Mouse (Mus musculus) naive thymus-derived CD4-positive, alpha-beta T cell, adult 2 months (primary cell): Measurements from ENCODE around the gene Snx7.

Experiments
- DNase-seq: peaks from one replicate; pipeline ENCODE4 v3.0.0-alpha.2; 2011; ENCODE audit warnings: low read depth

Gene Snx7

DNA sequence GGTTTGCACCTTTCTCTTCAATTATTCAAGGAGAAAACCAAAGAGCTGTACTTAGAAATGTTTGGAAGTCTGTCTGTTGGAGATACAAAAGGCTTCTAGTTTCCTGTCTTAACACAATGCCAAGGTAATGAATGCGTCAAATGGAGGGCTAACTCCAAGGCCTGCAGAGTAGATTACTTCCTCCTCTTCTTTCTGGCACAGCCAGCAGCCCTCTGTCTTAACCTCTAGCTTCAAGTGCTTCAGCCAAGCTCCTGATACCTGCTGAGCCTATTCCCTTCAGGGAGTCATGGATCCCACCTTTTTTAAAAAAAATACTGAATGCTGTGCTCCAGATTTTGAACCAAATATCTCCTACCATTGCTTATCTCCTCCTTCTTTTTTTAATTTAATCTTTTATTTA lies 51.1 kb downstream of the Snx7 start:
- DNase-seq: no peak

DNA sequence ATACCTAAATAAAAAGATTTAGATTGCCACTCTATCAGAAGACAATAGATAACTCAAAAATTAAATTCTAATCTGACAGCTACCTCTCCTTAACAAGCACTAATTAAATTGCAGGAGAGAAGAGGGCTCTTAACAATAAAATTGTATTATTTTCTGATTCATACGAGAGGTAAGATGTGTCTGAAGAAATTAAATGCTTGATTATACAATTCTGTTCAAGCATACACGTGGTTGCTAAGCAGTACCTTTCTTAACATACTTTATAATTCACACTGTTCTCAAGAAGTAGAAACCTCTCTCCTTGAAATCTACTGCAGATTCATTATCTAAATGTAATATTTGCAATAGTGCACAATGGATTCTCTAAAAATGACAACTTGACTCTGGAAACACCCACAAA lies 54.5 kb downstream of the Snx7 start:
- DNase-seq: no peak

DNA sequence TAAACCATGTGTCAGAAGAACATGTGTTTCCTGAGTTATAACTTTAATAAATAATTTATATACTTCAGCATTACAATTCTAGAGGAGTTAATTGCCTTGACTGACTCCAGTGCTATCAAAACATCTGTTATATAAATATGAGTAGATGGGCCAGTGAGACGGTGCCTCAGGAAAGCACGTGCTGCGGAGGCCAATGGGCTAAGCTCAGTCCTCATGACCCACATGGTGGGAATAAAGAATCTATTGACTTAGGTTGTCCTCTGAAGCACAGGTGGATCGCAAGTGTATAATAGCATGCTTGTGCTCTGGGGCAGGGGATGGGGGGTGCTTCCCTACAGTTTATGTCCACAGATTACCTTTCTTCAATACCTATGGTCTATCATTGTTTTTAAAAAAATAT lies 56.6 kb downstream of the Snx7 start:
- DNase-seq: no peak

DNA sequence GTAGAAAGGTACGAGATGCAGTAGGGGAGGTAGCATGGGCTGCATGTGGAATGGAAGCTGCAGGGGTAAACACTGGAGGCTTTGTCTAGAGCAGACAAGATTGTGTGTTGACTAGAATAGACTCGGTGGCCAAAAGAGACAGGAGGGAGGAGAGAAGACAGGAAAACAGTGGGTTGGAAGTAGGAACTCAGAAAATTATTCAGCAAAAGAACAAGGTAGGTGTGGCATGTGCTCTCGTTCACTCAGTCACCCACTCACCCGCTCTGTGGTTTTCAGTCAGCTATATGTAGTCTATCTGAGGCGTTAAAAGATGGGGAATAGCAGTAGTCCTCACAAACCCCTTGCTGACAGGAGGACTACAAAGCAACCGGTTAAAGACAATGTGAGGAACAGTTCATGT lies 63.0 kb downstream of the Snx7 start:
- no peak for DNase-seq

DNA sequence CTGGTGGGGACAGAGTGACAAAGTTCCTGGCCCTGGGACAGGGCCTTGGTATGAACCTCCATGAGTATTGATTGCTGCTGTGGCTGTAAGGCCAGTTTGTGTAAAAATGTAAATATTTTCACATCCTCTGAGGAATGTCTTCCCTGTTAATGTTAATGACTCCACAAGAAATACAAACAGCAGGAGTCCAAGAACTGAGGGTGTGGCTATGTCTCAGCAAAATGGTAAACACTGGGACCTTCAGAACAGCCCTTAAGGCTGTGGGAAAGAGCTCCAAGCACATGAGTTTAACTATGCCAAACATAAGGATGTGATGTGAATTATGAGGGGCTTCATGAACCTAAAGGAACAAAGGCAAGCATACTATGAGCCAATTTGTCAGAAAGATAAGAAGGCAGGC lies 74.2 kb downstream of the Snx7 start:
- DNase-seq: no peak

DNA sequence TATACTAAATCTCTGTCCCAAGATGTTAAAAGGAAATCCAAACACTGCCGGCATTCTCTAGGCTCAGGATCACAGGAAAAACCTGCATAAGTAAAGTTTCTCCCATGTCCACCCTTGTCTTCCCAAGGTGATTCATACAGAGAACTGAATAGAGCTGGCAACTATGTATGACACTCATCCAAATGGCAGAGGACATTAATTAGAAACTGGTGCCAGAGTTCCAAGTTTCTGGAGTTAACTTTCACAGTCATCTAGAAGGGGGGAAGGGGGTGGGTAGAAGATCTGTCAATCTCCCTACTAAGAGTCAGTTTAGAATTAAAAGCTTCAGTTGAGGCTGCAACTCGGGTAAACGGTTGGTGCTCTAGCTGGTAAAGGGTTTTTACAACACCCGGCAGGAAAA lies 76.8 kb downstream of the Snx7 start:
- no peak for DNase-seq

DNA sequence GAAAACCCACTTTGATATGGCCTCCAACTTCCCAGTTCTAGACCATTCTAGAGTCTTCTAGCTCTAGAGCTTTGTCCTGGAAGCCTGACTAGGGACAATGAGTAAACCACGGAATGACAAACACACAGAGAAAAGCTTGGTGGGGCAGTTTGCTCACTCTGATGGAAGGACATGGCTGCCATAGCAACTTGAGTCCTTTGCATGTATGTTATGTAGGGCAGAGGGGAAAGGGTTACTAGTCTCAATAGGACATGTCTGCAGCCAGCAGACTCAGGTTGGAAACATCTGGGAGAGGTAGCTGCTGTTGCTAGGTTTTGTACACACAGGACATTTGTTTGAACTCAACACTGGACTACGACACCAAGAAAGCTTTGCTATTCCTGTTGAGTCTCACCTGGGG lies 77.5 kb downstream of the Snx7 start:
- no peak for DNase-seq

DNA sequence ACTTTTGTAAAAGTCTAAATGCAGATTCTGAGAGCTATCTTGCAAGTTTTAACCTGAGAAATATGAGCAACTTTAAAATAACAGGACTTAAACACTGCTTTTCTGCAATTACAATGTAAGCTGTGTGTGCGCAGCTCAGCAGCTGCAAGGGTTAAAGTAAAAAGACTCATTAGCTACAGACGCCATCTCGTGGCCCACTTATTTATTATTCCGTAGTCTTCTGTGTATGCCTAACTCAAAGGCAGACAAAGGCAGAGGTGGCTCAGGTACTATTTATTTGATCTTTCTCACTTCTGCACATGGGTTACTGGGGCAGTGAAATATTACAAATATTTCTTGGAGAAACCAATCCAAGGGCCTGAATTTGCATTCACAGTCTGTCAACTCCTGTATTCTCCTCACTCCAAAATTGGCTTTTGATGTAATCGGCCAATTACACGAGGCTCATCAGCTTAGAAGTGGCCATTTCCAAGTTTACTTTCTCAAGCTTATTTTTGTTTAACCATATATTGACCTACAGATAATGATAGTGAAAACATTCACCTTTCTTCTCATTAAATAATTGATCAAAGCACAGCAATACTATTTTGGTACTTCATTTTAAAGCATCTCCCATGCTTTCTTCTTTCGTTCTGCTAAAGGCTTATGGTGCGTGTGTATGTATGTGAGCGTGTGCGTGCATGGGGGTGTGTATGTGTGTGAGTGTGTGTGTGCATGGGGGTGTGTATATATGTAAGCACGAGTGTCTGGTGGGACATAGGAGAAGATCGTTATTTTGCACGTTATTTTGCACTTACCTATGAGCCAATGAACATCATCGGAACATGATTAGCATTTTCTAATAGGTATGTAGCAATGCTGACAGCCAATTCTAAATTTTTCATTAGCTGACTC lies 79.7 kb downstream of the Snx7 start:
- DNase-seq: no peak

DNA sequence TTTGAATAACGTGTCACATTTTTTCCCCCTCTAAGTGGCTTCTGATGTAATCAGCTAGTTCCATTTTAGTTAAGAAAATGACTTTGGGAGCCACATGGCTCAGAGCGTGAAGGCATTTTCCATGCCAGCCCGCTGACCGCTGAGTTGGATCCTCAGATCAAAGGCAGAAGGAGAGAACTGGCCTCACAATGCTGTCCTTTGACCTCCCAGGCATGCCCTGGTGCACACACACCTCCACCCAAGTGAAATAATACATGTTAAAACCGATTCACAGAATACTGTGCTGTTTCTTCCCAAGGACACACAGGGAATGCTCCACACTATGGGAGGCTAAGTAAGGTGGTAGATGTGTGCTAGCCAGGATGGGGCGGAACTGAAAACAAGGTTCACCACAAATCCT lies 81.5 kb downstream of the Snx7 start:
- DNase-seq: no peak

DNA sequence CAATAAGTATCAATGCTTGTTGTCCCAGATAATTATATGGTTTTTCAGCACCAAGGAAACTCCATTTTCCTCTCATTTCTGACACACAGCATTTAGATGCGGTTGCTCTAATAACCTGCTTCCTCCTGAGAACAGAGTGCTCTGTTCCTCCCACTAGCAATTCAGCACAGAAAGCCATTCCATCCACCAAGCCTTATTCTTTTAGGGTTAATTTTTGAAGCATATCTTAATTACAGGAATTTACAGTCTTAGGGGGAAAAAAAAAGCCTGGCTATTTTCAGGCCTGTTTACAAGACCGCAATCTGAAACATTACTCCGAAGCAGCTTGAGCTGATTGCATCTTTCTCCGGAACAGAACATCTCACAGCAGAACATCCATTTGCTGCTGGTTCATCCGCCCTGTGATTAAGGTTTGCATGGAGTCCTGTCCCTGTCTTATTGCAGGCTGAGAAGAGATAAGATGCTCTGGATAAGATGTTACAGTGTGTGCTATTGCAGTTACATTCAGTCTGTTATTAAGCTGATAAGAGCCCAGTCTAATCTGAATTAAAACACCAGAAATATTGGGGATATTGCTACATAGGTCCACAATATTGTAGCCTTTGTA lies 116.5 kb downstream of the Snx7 start:
- no peak for DNase-seq

DNA sequence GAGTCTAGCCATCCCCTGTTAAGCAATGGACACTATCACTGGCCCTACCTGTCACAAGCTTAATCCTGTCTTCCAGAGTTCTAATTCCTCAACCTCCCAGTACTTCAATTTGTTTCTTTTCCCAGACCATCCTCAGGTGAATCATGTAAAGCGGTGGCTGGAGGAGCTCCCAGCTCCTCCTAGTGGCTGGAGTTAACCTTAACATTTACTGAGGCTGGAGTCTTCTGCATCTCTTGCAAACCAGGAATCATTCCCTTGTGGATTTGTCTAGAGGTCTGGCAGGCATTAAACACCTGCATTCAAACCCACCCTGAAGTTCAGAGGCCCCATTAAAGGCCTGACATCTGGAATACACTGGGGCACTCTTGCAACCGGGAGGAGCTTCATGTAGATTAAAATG lies 117.1 kb downstream of the Snx7 start:
- DNase-seq: no peak

DNA sequence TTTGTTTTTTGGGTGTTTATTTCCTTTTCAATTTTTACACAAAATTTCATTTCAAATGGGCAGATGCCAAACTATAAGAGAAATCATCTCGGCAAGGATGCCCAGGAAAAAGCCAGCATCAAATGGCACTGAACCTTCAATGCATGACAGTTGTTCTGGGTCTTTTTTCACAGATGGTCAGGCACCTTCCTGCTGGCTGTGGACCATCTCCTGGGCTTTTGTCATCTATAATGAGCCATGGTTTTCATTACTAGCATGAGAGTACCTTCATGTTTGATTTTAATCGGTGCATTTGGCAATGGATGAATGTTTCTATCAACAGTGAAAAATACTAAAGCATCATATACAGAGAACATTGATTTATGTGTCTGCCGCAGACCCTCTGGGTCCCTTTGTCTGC lies 119.5 kb downstream of the Snx7 start:
- DNase-seq: no peak

DNA sequence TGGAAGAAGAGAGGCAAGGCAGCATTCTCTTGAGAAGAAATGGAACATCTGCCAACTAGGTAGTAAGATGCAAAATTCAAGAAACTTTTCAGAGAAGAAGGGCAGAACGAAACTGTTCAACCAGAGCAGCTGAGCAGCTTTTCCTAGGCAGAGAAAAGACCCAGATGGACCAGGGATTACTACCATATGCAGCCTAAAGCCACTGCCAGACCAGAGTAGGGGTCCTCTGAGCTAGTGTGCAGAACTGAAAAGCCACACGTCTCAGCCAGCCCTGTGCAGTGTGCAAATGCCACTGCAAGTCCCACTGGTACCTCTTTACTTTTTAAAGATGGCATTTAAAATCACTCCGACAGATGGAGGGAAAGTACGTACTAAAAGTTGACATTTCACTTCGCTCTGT lies 129.0 kb downstream of the Snx7 start:
- DNase-seq: no peak

DNA sequence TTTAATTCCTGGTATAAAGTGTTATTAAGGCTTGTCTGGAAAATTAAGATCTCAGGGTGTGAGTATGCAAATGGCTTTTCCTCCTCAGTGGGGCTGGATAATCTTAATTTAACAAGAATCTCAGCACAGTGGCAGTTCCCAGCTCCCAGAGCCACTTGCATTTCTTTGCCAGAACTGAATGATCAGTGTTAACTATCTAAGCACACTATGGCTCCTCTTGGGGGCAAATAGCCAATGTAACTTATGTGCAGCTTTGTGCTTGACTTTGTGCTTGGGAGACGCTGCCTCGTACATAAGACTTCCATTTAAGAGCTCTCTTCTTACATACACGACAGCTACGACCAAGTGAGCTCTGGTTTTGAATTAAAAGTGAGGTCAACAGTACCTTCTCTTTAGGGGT lies 136.1 kb downstream of the Snx7 start:
- DNase-seq: no peak
